28 mouse cellular contexts compared by ENCODE assay signal in the genomic region with DNA sequence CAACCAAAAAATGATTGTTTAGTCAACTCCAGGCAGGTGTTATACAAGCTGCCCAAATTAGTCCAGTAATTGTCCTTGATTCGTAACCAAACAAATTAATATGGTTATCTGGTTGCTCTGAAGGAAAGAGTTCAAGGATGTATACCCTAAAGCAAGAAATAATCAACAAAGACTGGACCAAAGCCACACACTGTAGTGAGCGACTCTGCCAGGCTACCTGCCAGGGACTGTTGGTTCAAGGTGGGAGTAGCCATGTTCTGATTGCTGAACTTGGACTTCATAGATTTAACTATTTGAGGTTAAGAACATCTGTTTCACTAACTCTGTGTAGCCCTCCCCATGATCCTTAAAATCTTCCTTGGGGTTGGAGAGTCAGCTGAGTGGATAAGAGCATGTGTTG. TPM values are rescaled to one million over a fixed set of nuclear protein-coding genes. Genes with fewer than 3 reads are reported as not detected.
"Had no signal": no experiment of that assay in that cellular context is flagged by ENCODE, and none has a peak within 500 bp of the region (broad histone marks: within the 10 kb centered on the region; RNA-seq: fewer than 3 reads in every experiment).

No protein-coding gene starts in this region.

- H3K27me3 ChIP-seq: heart, embryonic 12.5 days; hindbrain, embryonic 12.5 days; hindbrain, embryonic 15.5 days; kidney, embryonic 15.5 days; limb, embryonic 13.5 days; limb, embryonic 15.5 days; liver, embryonic 12.5 days had no signal

- H3K4me1 ChIP-seq: heart, embryonic 12.5 days; hindbrain, embryonic 12.5 days; hindbrain, embryonic 15.5 days; limb, embryonic 13.5 days; limb, embryonic 15.5 days; liver, embryonic 12.5 days had no signal

- H3K27ac ChIP-seq: gastrocnemius, adult 2 months; heart, adult 2 months; hindbrain, embryonic 10.5 days; hindbrain, embryonic 12.5 days; hindbrain, embryonic 15.5 days; hindbrain, postnatal 0 days; kidney, embryonic 15.5 days; kidney, postnatal 0 days; limb, embryonic 13.5 days; limb, embryonic 15.5 days; liver, embryonic 12.5 days; liver, embryonic 14.5 days had no signal

- H3K36me3 ChIP-seq: heart, embryonic 12.5 days; hindbrain, embryonic 10.5 days; hindbrain, embryonic 12.5 days; hindbrain, embryonic 15.5 days; kidney, embryonic 15.5 days; limb, embryonic 13.5 days; limb, embryonic 15.5 days; liver, embryonic 12.5 days had no signal

- H3K4me3 ChIP-seq: gastrocnemius, adult 2 months; heart, adult 2 months; heart, embryonic 12.5 days; hindbrain, embryonic 10.5 days; hindbrain, embryonic 12.5 days; hindbrain, embryonic 15.5 days; kidney, embryonic 15.5 days; limb, embryonic 13.5 days; limb, embryonic 15.5 days; liver, embryonic 12.5 days had no signal

- DNase-seq: gastrocnemius, adult 2 months; gastrocnemius, postnatal 10 days; gastrocnemius, postnatal 25 days; heart, postnatal 4 days; kidney, postnatal 14 days; layer of hippocampus, postnatal 36 days; left cerebral cortex, postnatal 4 days had no signal

RNA-seq across cellular contexts. Expression of gene Nat8f2, which starts 5.8 kb away (rescaled TPM):
- total RNA-seq: gastrocnemius, adult 2 months; granulocyte monocyte progenitor cell, adult 5-6 weeks; heart, postnatal 10 days; heart, postnatal 25 days; heart, postnatal 4 days; hindbrain, postnatal 0 days had no signal
- polyA plus RNA-seq: heart, adult 2 months; heart, embryonic 12.5 days; heart, embryonic 14.5 days; heart, embryonic 16.5 days; hindbrain, embryonic 10.5 days; hindbrain, embryonic 12.5 days; hindbrain, embryonic 15.5 days; hindbrain, postnatal 0 days; intestine, embryonic 16.5 days; limb, embryonic 11.5 days; limb, embryonic 13.5 days; limb, embryonic 15.5 days; liver, embryonic 14.5 days had no signal

RNA-seq across cellular contexts. Expression of gene Nat8, which starts 31.3 kb away (rescaled TPM):
- total RNA-seq: gastrocnemius, adult 2 months; gastrocnemius, postnatal 10 days; gastrocnemius, postnatal 25 days; gastrocnemius, postnatal 4 days; granulocyte monocyte progenitor cell, adult 5-6 weeks; heart, adult 2 months; heart, postnatal 10 days; heart, postnatal 25 days; heart, postnatal 4 days; hindbrain, postnatal 0 days had no signal
- polyA plus RNA-seq: heart, adult 2 months; heart, embryonic 12.5 days; heart, embryonic 14.5 days; hindbrain, embryonic 10.5 days; hindbrain, embryonic 12.5 days; hindbrain, embryonic 15.5 days; limb, embryonic 11.5 days; limb, embryonic 13.5 days; liver, embryonic 12.5 days had no signal

RNA-seq across cellular contexts. Expression of gene Nat8f5, which starts 42.4 kb away (rescaled TPM):
- total RNA-seq: gastrocnemius, adult 2 months; gastrocnemius, postnatal 25 days; gastrocnemius, postnatal 4 days; granulocyte monocyte progenitor cell, adult 5-6 weeks; heart, adult 2 months; heart, postnatal 10 days; heart, postnatal 25 days; heart, postnatal 4 days had no signal
- polyA plus RNA-seq: heart, adult 2 months; heart, embryonic 12.5 days; heart, embryonic 14.5 days; heart, embryonic 16.5 days; hindbrain, embryonic 10.5 days; hindbrain, embryonic 12.5 days; intestine, embryonic 14.5 days; kidney, embryonic 15.5 days; limb, embryonic 11.5 days; limb, embryonic 13.5 days; limb, embryonic 15.5 days; liver, embryonic 12.5 days; liver, embryonic 14.5 days had no signal

RNA-seq across cellular contexts. Expression of gene Nat8f6, which starts 42.4 kb away (rescaled TPM):
- total RNA-seq: gastrocnemius, adult 2 months; gastrocnemius, postnatal 4 days; granulocyte monocyte progenitor cell, adult 5-6 weeks; heart, postnatal 25 days; heart, postnatal 4 days; hindbrain, postnatal 0 days had no signal
- polyA plus RNA-seq: heart, embryonic 12.5 days; heart, embryonic 14.5 days; heart, embryonic 16.5 days; hindbrain, embryonic 10.5 days; hindbrain, embryonic 12.5 days; hindbrain, embryonic 15.5 days; hindbrain, postnatal 0 days; intestine, embryonic 14.5 days; intestine, embryonic 16.5 days; kidney, embryonic 15.5 days; limb, embryonic 11.5 days; limb, embryonic 13.5 days; limb, embryonic 15.5 days; liver, embryonic 12.5 days; liver, embryonic 14.5 days had no signal
